Mouse (Mus musculus): ENCODE measurements around the gene Cd68. TPM values are rescaled to one million over a fixed set of nuclear protein-coding genes. Genes with fewer than 3 reads are reported as not detected.

Gene Cd68
- polyA plus RNA-seq, 1 experiment: 24.7 TPM

DNA sequence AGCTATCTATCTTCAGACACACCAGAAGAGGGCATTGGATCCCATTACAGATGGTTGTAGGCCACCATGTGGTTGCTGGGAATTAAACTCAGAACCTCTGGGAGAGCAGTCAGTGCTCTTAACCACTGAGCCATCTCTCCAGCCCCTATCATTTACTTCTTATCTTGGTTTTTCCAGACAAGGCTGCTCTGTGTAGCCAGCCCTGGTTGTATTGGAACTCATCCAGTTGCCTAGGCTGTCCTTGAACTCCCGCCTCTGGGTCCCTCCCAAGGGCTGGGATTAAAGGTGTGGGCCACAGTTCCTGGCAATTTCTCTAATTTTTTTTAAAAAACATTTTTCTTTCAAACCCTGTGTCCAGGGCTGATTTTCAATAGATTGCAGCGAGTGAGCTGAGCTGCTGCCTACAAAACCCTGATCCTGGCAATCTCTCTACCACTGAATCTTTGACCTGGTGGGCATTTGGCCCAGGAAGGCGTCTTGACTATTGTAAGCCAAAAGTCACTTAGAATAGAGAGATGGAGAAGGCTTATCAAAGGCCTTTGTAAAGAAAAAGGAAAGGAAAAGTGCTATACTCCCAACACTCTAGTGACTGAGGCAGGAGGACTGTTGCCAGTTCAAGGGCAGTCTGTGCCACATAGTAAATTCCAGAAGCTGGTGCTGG is 4.6 kb downstream of the Cd68 start:
- Histone ChIP-seq H3K4me3 (ENCODE audit: low read depth, low read length) (peak overlapping the region; percentile 72), H3K27ac (ENCODE audit: insufficient read depth, low read depth, low read length) (peak overlapping the region; percentile 98), H3K4me1 (ENCODE audit: control insufficient read depth, insufficient read depth, insufficient read length, low read length) (peaks cover 7% of the 10 kb centered on the region), H3K27me3 (ENCODE audit: control insufficient read depth, insufficient read depth, low read length) (no peaks in the 10 kb centered on the region), H3K36me3 (ENCODE audit: control insufficient read depth, insufficient read depth, low read length) (peaks cover 21% of the 10 kb centered on the region)
- 18% methylated on average over 3 of the region's 3 CpGs for WGBS
- TF ChIP-seq POLR2A (IDR thresholded peaks at IDR 0.05; ENCODE audit: low read depth, low read length) (no peak), CTCF (IDR thresholded peaks at IDR 0.05; ENCODE audit: extremely low read depth, insufficient read length, insufficient replicate concordance, low read depth, low read length) (no peak)

DNA sequence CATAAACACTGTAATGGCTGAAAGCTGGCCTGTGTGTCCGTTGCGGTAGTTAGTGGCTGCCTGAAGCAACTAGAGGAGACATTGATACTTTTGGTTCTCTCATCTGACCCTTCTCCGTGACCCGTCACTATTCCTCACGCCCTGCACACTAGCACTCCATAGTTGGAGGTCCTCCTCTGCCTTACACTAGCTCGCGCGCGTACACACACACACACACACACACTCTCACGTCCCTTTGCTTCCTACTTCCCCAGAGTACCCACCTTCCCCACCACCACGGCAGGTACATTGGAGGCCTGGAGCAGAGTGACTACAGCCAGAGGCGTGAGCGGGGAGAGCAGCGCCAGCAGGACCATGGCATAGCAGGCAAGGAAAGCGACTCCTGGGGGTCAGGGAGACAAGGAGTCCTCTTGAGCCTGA is 8.5 kb downstream of the Cd68 start:
- Histone ChIP-seq H3K27me3 (ENCODE audit: control insufficient read depth, insufficient read depth, low read length) (no peaks in the 10 kb centered on the region), H3K27ac (ENCODE audit: insufficient read depth, low read depth, low read length) (no peak overlapping the region), H3K4me3 (ENCODE audit: low read depth, low read length) (no peak overlapping the region), H3K4me1 (ENCODE audit: control insufficient read depth, insufficient read depth, insufficient read length, low read length) (peaks cover 3% of the 10 kb centered on the region; the same call in 1 of the 2 replicates), H3K36me3 (ENCODE audit: control insufficient read depth, insufficient read depth, low read length) (peaks cover 35% of the 10 kb centered on the region)
- TF ChIP-seq POLR2A (IDR thresholded peaks at IDR 0.05; ENCODE audit: low read depth, low read length) (no peak), CTCF (IDR thresholded peaks at IDR 0.05; ENCODE audit: extremely low read depth, insufficient read length, insufficient replicate concordance, low read depth, low read length) (no peak; the same call in 1 of the 2 replicates)
- WGBS: 83% methylated on average over 15 of the region's 15 CpGs

DNA sequence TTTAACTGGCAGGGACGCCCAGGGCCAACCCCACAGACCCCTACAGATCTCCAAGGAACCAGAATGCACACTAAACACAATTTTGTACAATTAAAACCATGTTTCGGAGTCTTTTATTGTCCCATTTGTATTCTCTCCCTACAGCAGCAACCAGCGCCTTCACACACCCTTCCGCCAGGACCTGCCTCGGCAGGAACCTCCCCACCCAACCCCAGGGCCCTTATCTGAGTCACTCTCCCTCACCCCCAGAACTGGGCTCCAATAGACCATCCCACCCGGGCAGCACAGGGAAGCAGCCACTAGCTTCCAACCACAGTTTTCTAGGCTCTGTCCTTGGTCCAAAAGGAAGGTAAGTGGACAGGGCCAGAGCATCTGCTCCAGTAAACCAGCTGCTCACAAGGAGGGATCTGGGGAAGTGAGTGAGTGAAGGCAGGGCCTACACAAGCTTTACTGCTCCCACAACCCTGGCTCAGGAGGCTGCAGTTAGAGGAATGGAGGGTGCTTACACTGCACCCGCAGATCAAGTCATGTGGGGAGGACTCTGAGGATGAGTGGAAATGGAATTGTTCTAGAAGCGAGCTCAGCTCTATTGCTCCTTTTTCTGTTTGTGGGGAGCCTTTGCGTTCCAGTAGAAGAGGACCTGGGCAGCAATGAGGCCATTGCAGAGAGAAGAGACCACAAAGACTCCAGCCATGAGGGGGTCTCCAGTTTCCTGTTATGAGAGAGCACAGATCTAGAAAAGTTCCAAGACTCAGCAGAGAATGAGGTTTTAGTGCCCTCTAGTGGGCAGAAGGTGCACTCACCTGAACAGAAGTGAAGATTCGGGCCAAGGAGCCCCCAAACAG is 9.1 kb downstream of the Cd68 start:
- Histone ChIP-seq H3K4me1 (ENCODE audit: control insufficient read depth, insufficient read depth, insufficient read length, low read length) (peaks cover 3% of the 10 kb centered on the region; the same call in 1 of the 2 replicates), H3K36me3 (ENCODE audit: control insufficient read depth, insufficient read depth, low read length) (peaks cover 41% of the 10 kb centered on the region), H3K27ac (ENCODE audit: insufficient read depth, low read depth, low read length) (no peak overlapping the region), H3K27me3 (ENCODE audit: control insufficient read depth, insufficient read depth, low read length) (no peaks in the 10 kb centered on the region), H3K4me3 (ENCODE audit: low read depth, low read length) (no peak overlapping the region)
- TF ChIP-seq CTCF (IDR thresholded peaks at IDR 0.05; ENCODE audit: extremely low read depth, insufficient read length, insufficient replicate concordance, low read depth, low read length) (peak; percentile 74; the same call in 1 of the 2 replicates), POLR2A (IDR thresholded peaks at IDR 0.05; ENCODE audit: low read depth, low read length) (no peak; the same call in 1 of the 2 replicates)
- WGBS: 75% methylated on average over 10 of the region's 10 CpGs

DNA sequence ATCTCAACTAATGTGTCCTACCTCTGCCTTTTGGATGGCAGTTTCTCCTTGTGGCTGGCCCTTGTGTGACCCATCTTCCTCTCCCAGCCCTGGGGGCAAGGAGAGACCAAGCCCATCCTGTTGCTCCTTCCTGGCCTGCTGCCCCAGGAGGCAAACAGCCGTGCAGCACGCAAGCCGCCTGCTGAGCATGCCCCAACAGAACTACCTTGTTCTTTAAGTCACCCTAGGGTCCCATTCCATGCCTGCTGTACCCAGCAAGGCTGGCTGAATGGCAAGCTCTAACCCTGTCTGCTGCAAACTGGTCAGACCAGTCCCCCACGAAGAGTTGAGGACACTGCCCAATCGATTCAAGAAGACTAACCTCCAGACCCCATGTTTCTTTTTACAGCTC is 9.9 kb downstream of the Cd68 start:
- Histone ChIP-seq H3K27ac (ENCODE audit: insufficient read depth, low read depth, low read length) (no peak overlapping the region), H3K4me1 (ENCODE audit: control insufficient read depth, insufficient read depth, insufficient read length, low read length) (no peaks in the 10 kb centered on the region), H3K4me3 (ENCODE audit: low read depth, low read length) (no peak overlapping the region), H3K27me3 (ENCODE audit: control insufficient read depth, insufficient read depth, low read length) (no peaks in the 10 kb centered on the region), H3K36me3 (ENCODE audit: control insufficient read depth, insufficient read depth, low read length) (peaks cover 48% of the 10 kb centered on the region)
- WGBS: 57% methylated on average over 5 of the region's 5 CpGs
- TF ChIP-seq POLR2A (IDR thresholded peaks at IDR 0.05; ENCODE audit: low read depth, low read length): no peak
- no peak for TF ChIP-seq CTCF (IDR thresholded peaks at IDR 0.05; ENCODE audit: extremely low read depth, insufficient read length, insufficient replicate concordance, low read depth, low read length)

DNA sequence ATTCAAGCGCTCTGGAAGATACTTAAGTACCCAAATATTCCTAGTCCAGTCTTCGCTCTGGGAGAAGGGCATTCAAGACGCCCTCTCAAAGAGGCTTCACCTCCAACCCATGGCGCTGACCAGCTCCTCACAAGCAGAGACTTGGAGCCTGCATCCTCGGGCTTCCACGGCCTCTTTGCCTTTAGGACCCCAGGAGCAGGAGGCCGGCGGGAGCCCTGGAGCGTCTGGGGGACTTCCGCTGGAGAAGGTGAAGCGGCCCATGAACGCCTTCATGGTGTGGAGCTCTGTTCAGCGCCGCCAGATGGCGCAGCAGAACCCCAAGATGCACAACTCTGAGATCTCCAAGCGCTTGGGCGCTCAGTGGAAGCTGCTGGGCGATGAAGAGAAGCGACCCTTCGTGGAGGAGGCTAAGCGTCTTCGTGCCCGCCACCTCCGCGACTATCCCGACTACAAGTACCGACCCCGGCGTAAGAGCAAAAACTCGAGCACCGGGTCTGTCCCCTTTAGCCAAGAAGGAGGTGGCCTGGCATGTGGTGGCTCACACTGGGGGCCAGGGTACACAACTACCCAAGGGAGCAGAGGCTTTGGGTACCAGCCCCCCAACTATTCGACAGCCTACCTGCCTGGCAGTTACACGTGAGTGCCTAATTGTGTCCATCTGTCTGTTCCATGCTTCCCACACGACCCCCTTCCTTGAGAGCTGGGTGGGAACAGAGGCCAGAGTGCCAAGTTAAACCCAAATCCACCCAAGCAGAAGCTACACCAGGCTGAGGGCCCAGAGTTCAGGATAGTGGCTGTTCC is 10.5 kb downstream of the Cd68 start, which contains the start of gene Sox15:
Gene Sox15, plus strand, starts transcription at position 51 of the 801 bp plus-strand sequence.
- H3K4me3 ChIP-seq (ENCODE audit: low read depth, low read length): no peak within 1 kb of the TSS
- H3K27ac ChIP-seq (ENCODE audit: insufficient read depth, low read depth, low read length): no peak within 1 kb of the TSS
- peak; percentile 68 for TF ChIP-seq CTCF (IDR thresholded peaks at IDR 0.05; ENCODE audit: extremely low read depth, insufficient read length, insufficient replicate concordance, low read depth, low read length)
- no peak for TF ChIP-seq POLR2A (IDR thresholded peaks at IDR 0.05; ENCODE audit: low read depth, low read length)
- H3K4me1 ChIP-seq (ENCODE audit: control insufficient read depth, insufficient read depth, insufficient read length, low read length): no peaks in the 10 kb centered on the region
- WGBS: 53% methylated on average over 34 of the region's 34 CpGs
- H3K27me3 ChIP-seq (ENCODE audit: control insufficient read depth, insufficient read depth, low read length): no peaks in the 10 kb centered on the region
- peaks cover 54% of the 10 kb centered on the region for H3K36me3 ChIP-seq (ENCODE audit: control insufficient read depth, insufficient read depth, low read length)

DNA sequence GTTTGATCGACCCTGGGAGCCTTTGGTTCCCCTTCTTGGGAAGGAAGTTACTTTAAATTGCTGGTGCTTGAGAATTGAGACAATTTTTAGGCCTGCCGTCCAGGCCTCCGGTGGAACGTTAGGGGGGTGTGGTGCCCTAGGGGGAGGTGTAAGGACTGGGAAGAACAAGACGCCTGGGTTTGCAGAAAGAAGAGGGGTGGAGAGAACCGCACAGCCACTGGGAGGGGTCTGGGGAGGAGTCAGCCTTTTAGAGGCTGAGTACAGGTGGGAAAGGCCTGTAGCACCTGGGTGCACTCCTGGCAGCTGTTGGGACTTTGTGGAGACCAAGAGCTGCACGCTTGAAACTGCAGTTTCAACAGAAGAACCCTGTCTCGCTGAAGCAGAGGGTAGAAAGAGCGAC is 11.2 kb downstream of the Cd68 start:
- no peak for TF ChIP-seq CTCF (IDR thresholded peaks at IDR 0.05; ENCODE audit: extremely low read depth, insufficient read length, insufficient replicate concordance, low read depth, low read length)
- no peak for TF ChIP-seq POLR2A (IDR thresholded peaks at IDR 0.05; ENCODE audit: low read depth, low read length)
- Histone ChIP-seq H3K4me3 (ENCODE audit: low read depth, low read length) (no peak overlapping the region), H3K27ac (ENCODE audit: insufficient read depth, low read depth, low read length) (no peak overlapping the region), H3K27me3 (ENCODE audit: control insufficient read depth, insufficient read depth, low read length) (no peaks in the 10 kb centered on the region), H3K36me3 (ENCODE audit: control insufficient read depth, insufficient read depth, low read length) (peaks cover 61% of the 10 kb centered on the region), H3K4me1 (ENCODE audit: control insufficient read depth, insufficient read depth, insufficient read length, low read length) (no peaks in the 10 kb centered on the region)
- WGBS: 41% methylated on average over 9 of the region's 9 CpGs

Data from small intestine, adult 2 months (tissue).